ENCODE assay signal across 8 mouse cellular contexts in genomic region chr16:30775740-30776700, GRCm38 (mm10).
DNase-seq lines count a peak whose midpoint lies in the region; ATAC-seq and TF ChIP-seq lines count a peak whose summit lies in the region.

No protein-coding gene starts in this region.

- CTCF ChIA-PET in Patski (lab: Charles Lee), result interaction anchor here (1.0 to 2.4 kb wide), 7 partner anchors 14 to 179 kb away, joined by 3 to 7 read pairs (median 4); partner anchors contain the start of gene Fam43a

- peak; percentile 39 to 67 for DNase-seq in adrenal gland, adult (ENCODE audit: inconsistent age in 2 of 2, low spot score in 1 of 2)
- no peak for DNase-seq in adrenal gland, postnatal 4 days (ENCODE audit: low spot score in 2 of 2)
- peak; percentile 61 for DNase-seq in Patski (ENCODE audit: low read depth, low spot score)
- DNase-seq in heart, postnatal 10 days, result peak; percentile 43 to 57
- DNase-seq in mesoderm, embryonic 11.5 days (ENCODE audit: low read depth, low spot score), result peak; percentile 48
- no peak for DNase-seq in thymus, postnatal 25 days
- no peak for DNase-seq in urinary bladder, adult 2 months (ENCODE audit: low spot score)
- DNase-seq in right cerebral cortex, postnatal 14 days, result no peak

- no peaks in the 10 kb centered on the region for H3K27me3 ChIP-seq in Patski

- no peak for TF ChIP-seq CTCF in Patski (IDR thresholded peaks at IDR 0.05)

- POLR2A ChIA-PET in Patski (lab: Charles Lee), result interaction anchor here (1.1 to 4.7 kb wide), 6 partner anchors 15 to 175 kb away, joined by 3 to 21 read pairs (median 7); no protein-coding TSS in a partner anchor

- peak; percentile 65 for ATAC-seq in Patski

- intact Hi-C loops in heart, postnatal 10 days (cut with DNase I), result no loop called here

- in situ Hi-C loops in Patski (cut with MboI; ENCODE audit: low pct_unique_long_range_greater_than_20kb), result no loop called here

Comparison
In these comparisons a context has a peak if more than half of its experiments do, and no peak if none do; other contexts are left out.
1. DNase-seq: peak in adrenal gland, adult (2 of 2), Patski (single experiment), heart, postnatal 10 days (2 of 2) and mesoderm, embryonic 11.5 days (single experiment); none in adrenal gland, postnatal 4 days (0 of 2), thymus, postnatal 25 days (single experiment), urinary bladder, adult 2 months (single experiment) and right cerebral cortex, postnatal 14 days (single experiment).